Mouse (Mus musculus): Measurements from ENCODE around the gene Mchr1.

GRCm38 (mm10) chr15:81192858-81193257, 42.4 kb upstream of the Mchr1 start:
- TF ChIP-seq CTCF (IDR thresholded peaks at IDR 0.05; ENCODE audit: insufficient read depth, low read length) (no peak), POLR2A (IDR thresholded peaks at IDR 0.05; ENCODE audit: borderline replicate concordance, extremely low read depth, low read depth, low read length) (no peak)

Data from lung, adult 2 months (tissue).